Mouse (Mus musculus): ENCODE results near the gene Cobl. TPM values are rescaled to one million over a fixed set of nuclear protein-coding genes. Genes with fewer than 3 reads are reported as not detected.

The Cobl gene
- polyA plus RNA-seq, 1 experiment from 2014 or later, result 12.0 TPM

DNA sequence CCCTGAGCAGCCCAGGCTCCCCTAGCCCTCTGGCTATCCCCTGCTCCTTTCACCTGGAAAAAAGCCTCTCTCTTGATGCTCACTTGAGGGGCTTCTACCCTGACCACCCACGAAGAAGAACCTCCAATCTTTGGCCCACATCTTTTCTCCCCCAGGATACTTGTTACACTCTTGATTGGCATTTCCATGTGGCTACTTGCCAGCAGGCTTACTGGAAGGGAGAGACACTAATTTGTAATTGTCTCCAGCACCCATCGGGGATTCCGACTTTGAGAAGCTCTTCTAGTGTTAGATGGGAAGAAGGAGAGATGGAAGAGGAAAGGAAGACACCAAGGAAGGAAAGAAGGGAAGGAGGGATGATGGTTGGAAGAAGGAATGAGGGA lies 232.0 kb downstream of the Cobl start:
- H3K4me1 ChIP-seq, result peaks cover 27% of the 10 kb centered on the region
- H3K36me3 ChIP-seq, result no peaks in the 10 kb centered on the region
- WGBS, result 47% methylated on average over 3 of the region's 3 CpGs
- no peak for ATAC-seq (ENCODE audit: borderline replicate concordance, extremely low read depth, low FRiP score, low TSS enrichment)
- no peaks in the 10 kb centered on the region for H3K9me3 ChIP-seq
- H3K27ac ChIP-seq, result peak overlapping the region; percentile 94
- no peak overlapping the region for H3K4me3 ChIP-seq
- H3K4me2 ChIP-seq, result 0 out of 2 replicates have a peak overlapping the region, but pooled peaks have one; percentile 10
- no peaks in the 10 kb centered on the region for H3K27me3 ChIP-seq
- H3K9ac ChIP-seq, result no peak overlapping the region

DNA sequence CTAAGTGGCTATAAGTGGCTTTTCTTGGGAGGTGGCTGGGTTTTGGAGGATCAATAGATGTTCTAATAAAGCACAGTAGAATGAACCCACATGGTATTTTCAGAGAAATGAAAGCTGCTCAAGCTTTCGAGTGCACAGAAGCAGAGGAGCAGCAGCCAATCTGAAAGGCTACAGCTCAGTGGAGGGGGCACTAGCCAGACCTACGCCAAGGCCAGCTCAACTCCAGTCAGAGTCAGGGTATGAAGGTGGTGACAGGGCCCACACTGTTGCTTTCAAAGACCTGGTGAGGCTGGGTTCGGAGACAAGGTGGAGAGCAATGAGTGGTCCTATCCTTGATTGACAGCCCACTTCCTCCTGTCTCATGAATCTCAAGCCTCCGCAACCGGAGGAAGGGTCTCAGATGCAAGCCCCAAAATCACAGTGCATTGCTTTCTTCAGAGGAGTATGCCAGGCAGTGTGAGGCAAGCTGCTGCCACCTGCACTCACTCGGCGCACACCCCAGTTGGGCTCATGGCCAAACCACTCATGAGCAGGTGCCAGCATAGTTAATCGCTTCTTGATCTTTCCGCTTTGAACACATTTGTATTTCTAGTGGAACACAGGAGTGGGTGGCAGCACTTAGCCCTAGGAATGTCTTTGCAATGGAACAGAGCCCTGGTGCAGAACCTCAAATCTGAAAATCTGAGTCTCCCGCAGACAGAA lies 232.6 kb downstream of the Cobl start:
- ATAC-seq (ENCODE audit: borderline replicate concordance, extremely low read depth, low FRiP score, low TSS enrichment), result peak; percentile 43; the same call in 1 of the 2 replicates
- H3K27me3 ChIP-seq, result no peaks in the 10 kb centered on the region
- H3K9ac ChIP-seq, result no peak overlapping the region
- peak overlapping the region; percentile 41; the same call in 1 of the 2 replicates for H3K4me2 ChIP-seq
- H3K4me3 ChIP-seq, result no peak overlapping the region
- H3K27ac ChIP-seq, result peak overlapping the region; percentile 94
- peaks cover 27% of the 10 kb centered on the region for H3K4me1 ChIP-seq
- H3K36me3 ChIP-seq, result no peaks in the 10 kb centered on the region
- no peaks in the 10 kb centered on the region for H3K9me3 ChIP-seq
- WGBS, result 59% methylated on average over 10 of the region's 10 CpGs

DNA sequence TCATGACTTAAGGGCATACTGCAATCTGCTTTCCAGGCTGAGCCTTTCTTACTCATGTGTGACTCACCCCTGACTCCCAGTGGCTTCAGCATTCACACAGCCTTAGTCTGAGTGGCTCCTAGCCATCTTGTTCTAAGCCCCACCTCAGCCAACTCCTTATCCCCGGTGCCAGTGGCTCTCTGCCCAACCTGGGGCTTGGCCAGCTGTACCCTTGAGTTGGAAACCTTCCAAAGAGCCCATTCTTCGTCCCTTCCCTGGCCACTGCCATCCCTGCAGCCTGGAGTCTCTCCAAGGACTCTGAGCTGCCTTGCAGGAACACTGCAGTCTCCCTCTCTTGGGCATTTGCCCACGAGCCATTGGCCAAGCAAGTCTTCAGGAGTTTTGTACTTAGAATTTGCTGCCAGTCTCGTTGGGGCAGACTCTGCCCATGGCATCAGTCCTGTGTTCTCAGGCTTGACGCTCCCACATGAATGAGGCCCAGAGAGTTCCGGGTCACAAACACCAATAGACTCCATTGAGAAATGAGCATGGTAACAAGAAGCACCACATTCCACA lies 233.2 kb downstream of the Cobl start:
- WGBS, result 48% methylated on average over 6 of the region's 6 CpGs
- H3K4me3 ChIP-seq, result no peak overlapping the region
- peak overlapping the region; percentile 94 for H3K27ac ChIP-seq
- H3K36me3 ChIP-seq, result no peaks in the 10 kb centered on the region
- H3K4me2 ChIP-seq, result peak overlapping the region; percentile 41; the same call in 1 of the 2 replicates
- peaks cover 27% of the 10 kb centered on the region for H3K4me1 ChIP-seq
- H3K9ac ChIP-seq, result no peak overlapping the region
- H3K9me3 ChIP-seq, result no peaks in the 10 kb centered on the region
- peak; percentile 85 for ATAC-seq (ENCODE audit: borderline replicate concordance, extremely low read depth, low FRiP score, low TSS enrichment)
- H3K27me3 ChIP-seq, result no peaks in the 10 kb centered on the region

DNA sequence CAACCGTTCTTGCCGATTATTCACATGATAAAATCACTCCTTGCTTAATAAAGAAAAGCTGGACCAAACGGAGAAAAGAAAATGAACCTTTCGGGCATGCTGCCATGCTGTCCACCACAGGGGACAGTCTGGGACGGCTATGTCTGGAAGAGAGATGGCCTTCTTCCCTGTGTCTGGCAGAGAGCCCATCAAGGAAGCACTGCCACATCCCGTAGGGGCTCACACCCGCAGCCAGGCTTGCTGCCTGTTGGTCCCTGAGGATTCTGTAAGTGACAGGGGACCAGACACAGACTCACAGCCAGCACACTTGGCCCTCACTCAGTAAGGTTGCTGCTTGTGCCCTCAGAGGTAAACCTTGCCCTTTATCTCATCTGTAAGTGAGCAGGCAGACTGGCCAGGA lies 235.3 kb downstream of the Cobl start:
- no peak overlapping the region for H3K9ac ChIP-seq
- H3K27ac ChIP-seq, result no peak overlapping the region
- peaks cover 27% of the 10 kb centered on the region for H3K4me1 ChIP-seq
- no peak overlapping the region for H3K4me2 ChIP-seq
- ATAC-seq (ENCODE audit: borderline replicate concordance, extremely low read depth, low FRiP score, low TSS enrichment), result no peak
- H3K4me3 ChIP-seq, result no peak overlapping the region
- no peaks in the 10 kb centered on the region for H3K9me3 ChIP-seq
- WGBS, result 45% methylated on average over 7 of the region's 7 CpGs
- H3K36me3 ChIP-seq, result no peaks in the 10 kb centered on the region
- H3K27me3 ChIP-seq, result no peaks in the 10 kb centered on the region

DNA sequence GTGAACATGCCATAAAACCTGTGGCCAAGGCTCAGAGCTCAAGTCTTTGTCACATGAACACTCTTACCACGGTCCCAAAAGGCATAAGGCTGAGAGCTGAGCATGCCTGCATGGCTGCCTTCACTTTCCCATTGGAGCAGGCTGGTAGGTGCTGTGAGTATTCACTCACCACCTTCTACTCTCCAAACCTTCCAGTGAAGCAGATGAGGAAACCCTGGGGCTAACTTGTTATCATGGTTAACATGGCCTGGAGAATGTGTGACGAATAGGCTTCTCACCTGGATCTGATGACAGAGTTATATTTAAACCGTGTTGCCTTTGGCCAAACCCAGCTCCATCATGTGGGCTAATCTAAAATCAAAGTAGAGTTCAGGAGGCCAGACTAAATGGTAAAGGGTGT lies 237.4 kb downstream of the Cobl start:
- Histone ChIP-seq H3K27me3 (no peaks in the 10 kb centered on the region), H3K9me3 (no peaks in the 10 kb centered on the region), H3K4me3 (no peak overlapping the region), H3K36me3 (no peaks in the 10 kb centered on the region), H3K9ac (no peak overlapping the region), H3K4me2 (no peak overlapping the region), H3K27ac (no peak overlapping the region), H3K4me1 (peaks cover 13% of the 10 kb centered on the region)
- no peak for ATAC-seq (ENCODE audit: borderline replicate concordance, extremely low read depth, low FRiP score, low TSS enrichment)
- WGBS, result 89% methylated on average over 3 of the region's 3 CpGs

DNA sequence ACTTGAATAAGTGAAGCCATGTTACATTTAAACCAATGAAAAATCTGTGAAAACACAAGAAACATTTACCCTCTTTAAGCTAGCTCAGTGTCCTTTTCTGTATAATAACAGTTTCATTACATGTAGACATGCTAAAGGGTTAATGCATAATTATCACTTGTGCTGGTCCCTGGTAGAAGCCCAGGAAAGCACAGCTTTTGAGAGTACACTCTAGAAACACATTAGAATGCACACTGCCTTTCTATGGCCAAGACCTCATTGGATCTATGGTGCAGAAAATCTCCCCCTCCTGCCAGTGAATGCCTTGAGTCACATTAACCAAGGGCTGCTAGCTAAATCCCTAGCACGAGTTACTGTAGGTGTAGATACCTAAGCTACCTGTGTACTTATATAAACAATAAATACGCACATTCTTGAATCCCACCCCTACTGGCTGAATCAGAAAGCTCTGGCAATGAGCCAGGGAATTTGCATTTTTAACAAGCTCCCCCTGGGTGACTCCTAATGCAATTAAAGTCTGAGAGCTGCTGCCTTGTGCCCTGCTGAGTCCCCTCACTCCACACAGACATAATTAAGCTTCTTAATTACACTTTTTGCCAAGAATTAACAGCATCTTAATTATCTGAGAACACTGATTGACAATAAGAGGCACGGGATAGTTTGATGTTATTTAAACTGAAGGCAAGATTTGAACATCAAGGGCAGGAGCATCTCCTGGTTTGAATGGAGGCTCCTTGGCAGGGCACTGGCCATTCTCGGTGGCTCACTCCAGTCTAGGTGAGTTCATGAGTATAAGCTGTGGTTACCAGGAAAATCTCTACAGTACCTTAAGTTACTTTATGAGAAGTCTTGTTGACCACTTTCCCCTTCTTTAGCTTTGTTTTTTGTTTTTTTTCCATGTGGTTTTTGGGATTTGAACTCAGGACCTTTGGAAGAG lies 244.9 kb downstream of the Cobl start:
- Histone ChIP-seq H3K9ac (no peak overlapping the region), H3K36me3 (no peaks in the 10 kb centered on the region), H3K4me3 (no peak overlapping the region), H3K27me3 (no peaks in the 10 kb centered on the region), H3K9me3 (no peaks in the 10 kb centered on the region), H3K4me2 (no peak overlapping the region), H3K27ac (no peak overlapping the region), H3K4me1 (no peaks in the 10 kb centered on the region)
- ATAC-seq (ENCODE audit: borderline replicate concordance, extremely low read depth, low FRiP score, low TSS enrichment), result no peak
- 54% methylated on average over 4 of the region's 4 CpGs for WGBS

DNA sequence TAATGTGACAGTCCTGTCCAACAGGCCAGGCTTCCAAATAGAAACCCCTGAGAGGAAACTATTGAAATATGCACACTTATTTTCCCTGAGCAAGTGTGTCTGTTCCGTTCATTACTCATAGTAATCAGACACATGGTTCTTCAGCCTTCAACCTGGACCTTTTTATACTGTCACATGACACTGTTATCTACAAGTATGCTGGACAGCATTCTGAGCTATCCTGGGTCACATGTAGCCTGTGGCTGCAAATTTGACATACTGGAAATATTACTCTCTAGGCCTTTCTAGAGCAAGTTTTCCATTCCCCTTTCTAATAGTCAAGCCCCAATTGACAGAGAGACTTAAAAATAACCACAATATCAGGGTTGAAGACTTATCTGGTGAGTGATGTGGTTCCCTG lies 247.9 kb downstream of the Cobl start:
- Histone ChIP-seq H3K9ac (no peak overlapping the region), H3K27ac (no peak overlapping the region), H3K4me1 (no peaks in the 10 kb centered on the region), H3K9me3 (no peaks in the 10 kb centered on the region), H3K4me3 (no peak overlapping the region), H3K36me3 (no peaks in the 10 kb centered on the region), H3K27me3 (no peaks in the 10 kb centered on the region), H3K4me2 (no peak overlapping the region)
- no peak for ATAC-seq (ENCODE audit: borderline replicate concordance, extremely low read depth, low FRiP score, low TSS enrichment)
- 89% methylated on average over 1 of the region's 1 CpGs for WGBS

DNA sequence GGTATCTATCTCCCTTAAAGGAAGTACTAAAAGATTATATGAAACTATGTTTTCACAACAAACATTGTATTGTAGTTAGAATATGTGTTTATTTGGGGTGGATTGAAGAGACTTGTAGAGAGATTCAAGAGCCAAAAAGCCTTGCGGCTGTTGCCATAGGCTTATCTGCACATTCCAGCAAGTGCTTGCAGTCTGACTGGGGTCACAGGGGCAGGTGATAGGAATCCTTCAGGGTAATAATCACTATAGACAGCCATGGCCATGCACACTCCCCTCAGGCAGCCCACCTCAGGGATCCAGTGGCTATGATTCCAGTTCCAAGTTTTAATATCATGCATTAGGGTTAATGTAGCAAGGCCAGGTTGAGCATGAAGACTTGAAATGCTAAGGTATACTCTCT lies 249.2 kb downstream of the Cobl start:
- Histone ChIP-seq H3K4me2 (no peak overlapping the region), H3K9ac (no peak overlapping the region), H3K36me3 (no peaks in the 10 kb centered on the region), H3K27ac (no peak overlapping the region), H3K27me3 (no peaks in the 10 kb centered on the region), H3K4me3 (no peak overlapping the region), H3K4me1 (no peaks in the 10 kb centered on the region), H3K9me3 (no peaks in the 10 kb centered on the region)
- WGBS, result 40% methylated on average over 1 of the region's 1 CpGs
- no peak for ATAC-seq (ENCODE audit: borderline replicate concordance, extremely low read depth, low FRiP score, low TSS enrichment)

DNA sequence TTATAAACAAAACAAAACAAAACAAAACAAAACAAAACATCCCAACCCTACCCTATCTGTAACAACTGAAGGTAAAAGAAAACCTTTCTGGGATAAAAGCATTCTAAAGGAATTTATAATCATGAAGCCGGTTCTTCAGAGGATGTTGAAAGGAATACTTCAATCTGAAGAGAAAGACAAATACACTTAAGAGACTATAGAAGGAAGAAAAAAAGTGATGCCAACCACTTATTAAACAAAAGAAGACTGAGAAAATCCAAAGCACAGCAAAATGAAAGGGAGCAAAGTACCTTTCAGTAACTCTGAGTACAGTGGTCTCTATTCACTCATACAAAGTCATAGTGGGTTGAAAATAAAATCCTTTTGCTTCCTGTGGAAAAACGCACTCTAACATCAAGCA lies 256.2 kb downstream of the Cobl start:
- H3K27me3 ChIP-seq, result no peaks in the 10 kb centered on the region
- H3K9ac ChIP-seq, result no peak overlapping the region
- no peaks in the 10 kb centered on the region for H3K36me3 ChIP-seq
- 60% methylated on average over 2 of the region's 2 CpGs for WGBS
- H3K9me3 ChIP-seq, result no peaks in the 10 kb centered on the region
- H3K4me3 ChIP-seq, result no peak overlapping the region
- peak overlapping the region; percentile 50; the same call in 1 of the 2 replicates for H3K27ac ChIP-seq
- no peaks in the 10 kb centered on the region for H3K4me1 ChIP-seq
- H3K4me2 ChIP-seq, result no peak overlapping the region
- no peak for ATAC-seq (ENCODE audit: borderline replicate concordance, extremely low read depth, low FRiP score, low TSS enrichment)

DNA sequence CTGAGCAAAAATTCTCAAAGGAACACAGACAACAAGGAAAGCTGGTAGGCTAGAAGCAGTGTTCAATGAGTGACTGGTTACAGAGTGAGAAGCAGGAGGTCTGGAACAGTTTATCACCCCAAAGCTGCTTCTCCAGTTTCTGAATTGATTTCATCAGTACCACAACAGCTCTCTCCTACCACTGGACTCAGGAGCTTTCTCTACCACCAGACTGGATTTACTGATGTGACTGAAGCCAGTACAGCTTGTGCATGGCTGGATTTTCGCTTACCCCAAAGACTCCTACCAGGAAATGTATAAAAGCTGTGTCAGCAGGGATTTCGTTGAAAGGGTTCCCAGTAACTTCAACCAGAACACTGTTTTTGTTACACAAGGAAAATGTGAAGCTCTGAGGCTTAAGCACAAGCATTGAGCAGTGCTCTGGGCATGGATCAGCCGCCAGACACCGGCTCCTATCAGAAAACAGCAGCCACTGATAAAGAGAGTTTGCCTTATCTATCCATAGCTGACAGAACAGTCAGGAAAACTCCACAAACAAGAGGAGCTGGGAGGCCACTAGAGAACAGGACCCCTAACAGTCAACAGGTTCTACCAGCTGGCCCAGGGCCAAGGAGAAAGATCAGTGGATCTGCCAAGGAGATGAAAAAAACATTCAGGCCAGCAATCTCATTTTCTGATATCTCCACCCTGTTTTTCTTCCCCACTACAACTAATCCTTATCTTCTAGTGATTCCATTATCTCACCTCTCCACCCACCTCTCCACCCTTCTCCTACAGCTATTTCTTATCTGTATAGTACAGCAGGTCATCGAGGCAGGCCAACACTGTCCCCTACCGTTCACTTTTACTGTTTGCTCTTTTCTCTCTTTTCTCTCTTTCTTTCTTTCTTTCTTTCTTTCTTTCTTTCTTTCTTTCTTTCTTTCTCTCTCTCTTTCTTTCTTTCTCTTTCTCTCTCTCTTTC lies 259.3 kb downstream of the Cobl start:
- H3K27ac ChIP-seq, result peak overlapping the region; percentile 45
- no peaks in the 10 kb centered on the region for H3K9me3 ChIP-seq
- no peaks in the 10 kb centered on the region for H3K4me1 ChIP-seq
- H3K4me3 ChIP-seq, result no peak overlapping the region
- WGBS, result 18% methylated on average over 6 of the region's 6 CpGs
- H3K36me3 ChIP-seq, result no peaks in the 10 kb centered on the region
- H3K27me3 ChIP-seq, result no peaks in the 10 kb centered on the region
- ATAC-seq (ENCODE audit: borderline replicate concordance, extremely low read depth, low FRiP score, low TSS enrichment), result no peak; the same call in 1 of the 2 replicates
- H3K4me2 ChIP-seq, result no peak overlapping the region
- H3K9ac ChIP-seq, result no peak overlapping the region

DNA sequence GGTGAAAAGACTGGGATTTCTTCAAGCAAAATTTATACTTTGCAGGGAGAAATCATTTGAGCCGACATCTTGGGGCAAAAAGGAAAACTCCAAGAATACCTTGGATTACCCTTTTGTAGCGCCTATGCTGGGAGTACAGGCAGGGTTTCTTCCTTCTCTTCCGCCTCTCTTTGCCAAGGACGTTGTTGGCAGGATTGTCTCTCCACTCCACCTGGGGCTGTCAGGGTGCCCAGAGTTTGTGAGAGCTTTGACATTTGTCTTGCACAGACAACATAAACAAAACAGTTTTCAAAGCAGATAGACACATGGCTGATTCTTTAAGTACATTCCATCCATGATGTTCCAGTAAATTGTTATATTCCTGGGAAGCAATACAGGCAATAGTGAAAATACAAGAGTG lies 265.3 kb downstream of the Cobl start:
- Histone ChIP-seq H3K27me3 (no peaks in the 10 kb centered on the region), H3K4me1 (no peaks in the 10 kb centered on the region), H3K27ac (no peak overlapping the region), H3K9me3 (no peaks in the 10 kb centered on the region), H3K4me2 (no peak overlapping the region), H3K4me3 (no peak overlapping the region), H3K9ac (no peak overlapping the region), H3K36me3 (no peaks in the 10 kb centered on the region)
- WGBS, result 81% methylated on average over 4 of the region's 4 CpGs
- ATAC-seq (ENCODE audit: borderline replicate concordance, extremely low read depth, low FRiP score, low TSS enrichment), result no peak
